ENCODE assay signal across 14 mouse cellular contexts in the genomic region with DNA sequence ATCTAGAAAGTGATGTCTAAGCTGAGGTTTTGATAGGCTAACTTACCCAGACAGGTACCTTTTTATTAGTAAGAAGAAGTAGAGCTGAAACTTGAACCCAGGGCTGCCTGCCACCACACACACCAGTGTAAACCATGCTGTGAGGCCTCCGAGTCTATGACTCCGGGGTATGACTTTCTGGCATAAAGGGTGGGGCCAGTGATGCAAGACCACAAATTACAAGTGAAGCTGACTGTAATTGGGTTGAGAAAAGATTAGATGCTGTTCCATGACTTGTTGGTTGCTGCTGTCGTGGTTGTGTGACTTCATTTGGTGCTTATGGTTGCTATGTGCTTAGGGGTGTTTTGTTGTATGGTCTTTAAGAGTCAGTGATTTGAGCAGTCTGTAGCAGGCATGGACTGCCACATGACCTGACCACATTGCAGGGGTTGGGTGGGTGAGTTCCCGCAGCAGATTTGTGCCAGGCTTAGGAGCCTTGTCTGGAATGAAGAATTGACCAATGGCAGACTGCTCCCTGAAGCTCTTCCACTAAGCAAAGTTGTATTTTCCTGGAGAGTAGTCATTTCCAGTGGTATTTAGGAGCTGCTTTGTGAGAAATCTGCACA. TPM values are rescaled to one million over a fixed set of nuclear protein-coding genes. Genes with fewer than 3 reads are reported as not detected.
DNase-seq lines count a peak whose midpoint lies in the region; ATAC-seq lines count a peak whose summit lies in the region.
"Had no signal": no experiment of that assay in that cellular context is flagged by ENCODE, and none has a peak within 500 bp of the region (broad histone marks: within the 10 kb centered on the region; RNA-seq: fewer than 3 reads in every experiment).

No protein-coding gene starts in this region.

- peaks cover 30% of the 10 kb centered on the region for H3K4me1 ChIP-seq in lung, embryonic 15.5 days
- peaks cover 39% of the 10 kb centered on the region for H3K4me1 ChIP-seq in intestine, embryonic 16.5 days (ENCODE audit: control insufficient read depth, insufficient read depth, low read length)
- peaks cover 44% of the 10 kb centered on the region for H3K4me1 ChIP-seq in stomach, embryonic 16.5 days (ENCODE audit: control insufficient read depth, insufficient read depth, low read length)

- H3K27ac ChIP-seq in lung, embryonic 15.5 days = no peak overlapping the region
- H3K27ac ChIP-seq in intestine, embryonic 16.5 days (ENCODE audit: low read length) = no peak overlapping the region
- H3K27ac ChIP-seq in stomach, embryonic 16.5 days (ENCODE audit: low read length) = no peak overlapping the region
- H3K27ac ChIP-seq: left cerebral cortex, adult 2 months had no signal

- H3K27me3 ChIP-seq in lung, embryonic 15.5 days = no peaks in the 10 kb centered on the region
- H3K27me3 ChIP-seq in intestine, embryonic 16.5 days (replicated peaks; ENCODE audit: control insufficient read depth, insufficient read depth, low read length) = no peaks in the 10 kb centered on the region
- H3K27me3 ChIP-seq in stomach, embryonic 16.5 days (ENCODE audit: control insufficient read depth, insufficient read depth, low read length) = no peaks in the 10 kb centered on the region

- peaks cover 6% of the 10 kb centered on the region for H3K36me3 ChIP-seq in lung, embryonic 15.5 days
- no peaks in the 10 kb centered on the region for H3K36me3 ChIP-seq in intestine, embryonic 16.5 days (ENCODE audit: control insufficient read depth, insufficient read depth, low read length)
- no peaks in the 10 kb centered on the region for H3K36me3 ChIP-seq in stomach, embryonic 16.5 days (ENCODE audit: control insufficient read depth, insufficient read depth, low read length)

- H3K9me3 ChIP-seq in lung, embryonic 15.5 days = no peaks in the 10 kb centered on the region
- H3K9me3 ChIP-seq in intestine, embryonic 16.5 days (ENCODE audit: control insufficient read depth, low read length) = no peaks in the 10 kb centered on the region
- H3K9me3 ChIP-seq in stomach, embryonic 16.5 days (replicated peaks; ENCODE audit: control insufficient read depth, low read length) = no peaks in the 10 kb centered on the region

- peak overlapping the region; percentile 63; the same call in 1 of the 2 replicates for H3K4me2 ChIP-seq in lung, embryonic 15.5 days
- H3K4me2 ChIP-seq in intestine, embryonic 16.5 days (ENCODE audit: low read depth, low read length) = peak overlapping the region; percentile 23; the same call in 1 of the 2 replicates
- peak overlapping the region; percentile 71 for H3K4me2 ChIP-seq in stomach, embryonic 16.5 days (ENCODE audit: low read depth, low read length)
- H3K4me2 ChIP-seq: midbrain, embryonic 11.5 days had no signal

- intact Hi-C loops in heart, postnatal 36 days (cut with DNase I) = no loop called here
- intact Hi-C loops in gastrocnemius, postnatal 14 days (cut with DNase I; ENCODE audit: low total_unique reads) = no loop called here

- H3K4me3 ChIP-seq in lung, embryonic 15.5 days = no peak overlapping the region
- H3K4me3 ChIP-seq in intestine, embryonic 16.5 days (ENCODE audit: low read length) = 0 out of 2 replicates have a peak overlapping the region, but pooled peaks have one; percentile 11
- H3K4me3 ChIP-seq in stomach, embryonic 16.5 days (replicated peaks; ENCODE audit: low read length) = peak overlapping the region; percentile 15
- H3K4me3 ChIP-seq: left cerebral cortex, adult 2 months had no signal

- WGBS in lung, embryonic 15.5 days = 67% methylated on average over 4 of the region's 4 CpGs
- 57% methylated on average over 4 of the region's 4 CpGs for WGBS in intestine, embryonic 16.5 days
- WGBS in stomach, embryonic 16.5 days = 59% methylated on average over 4 of the region's 4 CpGs

- no peak for ATAC-seq in lung, embryonic 15.5 days (ENCODE audit: borderline replicate concordance, extremely low read depth, low FRiP score, low TSS enrichment)
- no peak for ATAC-seq in intestine, embryonic 16.5 days
- no peak for ATAC-seq in stomach, embryonic 16.5 days (ENCODE audit: insufficient read depth, low FRiP score)

- no peak overlapping the region for H3K9ac ChIP-seq in lung, embryonic 15.5 days
- H3K9ac ChIP-seq in intestine, embryonic 16.5 days (ENCODE audit: low read depth, low read length) = no peak overlapping the region
- 0 out of 2 replicates have a peak overlapping the region, but pooled peaks have one; percentile 32 for H3K9ac ChIP-seq in stomach, embryonic 16.5 days (ENCODE audit: low read length)

- DNase-seq in heart, adult 11 months = peak; percentile 85
- no peak for DNase-seq in heart, postnatal 36 days
- DNase-seq in lung, postnatal 10 days = no peak
- DNase-seq in MN1 (ENCODE audit: low spot score) = no peak
- no peak for DNase-seq in gastrocnemius, postnatal 14 days
- DNase-seq: cerebellum, adult 11 months; gastrocnemius, postnatal 10 days had no signal

RNA-seq across cellular contexts. Expression of a gene that starts 7.9 kb away (rescaled TPM):
- 10 to 100 TPM; 75.0 to 78.1 TPM for total RNA-seq in heart, postnatal 36 days (2021)
- 131 TPM in 2 replicates for polyA plus RNA-seq in lung, embryonic 15.5 days (2015; fragmentation: Nextera tagmentation; extraction: Ambion mirVana)
- polyA plus RNA-seq in intestine, embryonic 16.5 days (2015; fragmentation: Nextera tagmentation; extraction: Ambion mirVana) = 125 and 127 TPM in 2 replicates
- polyA plus RNA-seq in stomach, embryonic 16.5 days (2015; fragmentation: Nextera tagmentation; extraction: Ambion mirVana) = 136 and 148 TPM in 2 replicates
- 10 to 100 TPM; 43.4 to 51.3 TPM for total RNA-seq in gastrocnemius, postnatal 14 days (2021)

RNA-seq across cellular contexts. Expression of a gene that starts 33.7 kb away (rescaled TPM):
- total RNA-seq in heart, postnatal 36 days (2021) = not detected
- not detected in 2 replicates for polyA plus RNA-seq in lung, embryonic 15.5 days (2015; fragmentation: Nextera tagmentation; extraction: Ambion mirVana)
- 1.8 and 2.6 TPM in 2 replicates for polyA plus RNA-seq in intestine, embryonic 16.5 days (2015; fragmentation: Nextera tagmentation; extraction: Ambion mirVana)
- polyA plus RNA-seq in stomach, embryonic 16.5 days (2015; fragmentation: Nextera tagmentation; extraction: Ambion mirVana) = 1.1 and 1.2 TPM in 2 replicates
- not detected for total RNA-seq in gastrocnemius, postnatal 14 days (2021)
- total RNA-seq: gastrocnemius, postnatal 10 days; left cerebral cortex, adult 2 months had no signal
- polyA plus RNA-seq: embryonic facial prominence, embryonic 11.5 days; kidney, embryonic 14.5 days; midbrain, embryonic 11.5 days had no signal

RNA-seq across cellular contexts. Expression of a gene that starts 54.6 kb away (rescaled TPM):
- total RNA-seq in heart, postnatal 36 days (2021) = 1 to 10 TPM; 9.4 to 9.5 TPM
- polyA plus RNA-seq in lung, embryonic 15.5 days (2015; fragmentation: Nextera tagmentation; extraction: Ambion mirVana) = 10.3 and 12.1 TPM in 2 replicates
- 8.4 and 8.6 TPM in 2 replicates for polyA plus RNA-seq in intestine, embryonic 16.5 days (2015; fragmentation: Nextera tagmentation; extraction: Ambion mirVana)
- polyA plus RNA-seq in stomach, embryonic 16.5 days (2015; fragmentation: Nextera tagmentation; extraction: Ambion mirVana) = 10.0 and 13.5 TPM in 2 replicates
- 1 to 10 TPM; 5.4 to 5.7 TPM for total RNA-seq in gastrocnemius, postnatal 14 days (2021)

RNA-seq across cellular contexts. Expression of a gene that starts 55.2 kb away (rescaled TPM):
- not detected for total RNA-seq in heart, postnatal 36 days (2021)
- polyA plus RNA-seq in lung, embryonic 15.5 days (2015; fragmentation: Nextera tagmentation; extraction: Ambion mirVana) = not detected in 2 replicates
- polyA plus RNA-seq in intestine, embryonic 16.5 days (2015; fragmentation: Nextera tagmentation; extraction: Ambion mirVana) = 0.07 TPM in 1 of 2 replicates, not detected in the other
- polyA plus RNA-seq in stomach, embryonic 16.5 days (2015; fragmentation: Nextera tagmentation; extraction: Ambion mirVana) = 0.13 TPM in 1 of 2 replicates, not detected in the other
- total RNA-seq in gastrocnemius, postnatal 14 days (2021) = not detected
- total RNA-seq: gastrocnemius, postnatal 10 days; left cerebral cortex, adult 2 months had no signal
- polyA plus RNA-seq: embryonic facial prominence, embryonic 11.5 days; kidney, embryonic 14.5 days; midbrain, embryonic 11.5 days had no signal

RNA-seq across cellular contexts. Expression of a gene that starts 59.5 kb away (rescaled TPM):
- 100 to 1,000 TPM; 162 to 164 TPM for total RNA-seq in heart, postnatal 36 days (2021)
- 373 and 387 TPM in 2 replicates for polyA plus RNA-seq in lung, embryonic 15.5 days (2015; fragmentation: Nextera tagmentation; extraction: Ambion mirVana)
- polyA plus RNA-seq in intestine, embryonic 16.5 days (2015; fragmentation: Nextera tagmentation; extraction: Ambion mirVana) = 271 and 273 TPM in 2 replicates
- polyA plus RNA-seq in stomach, embryonic 16.5 days (2015; fragmentation: Nextera tagmentation; extraction: Ambion mirVana) = 279 and 286 TPM in 2 replicates
- total RNA-seq in gastrocnemius, postnatal 14 days (2021) = 10 to 100 TPM; 97.7 to 99.2 TPM
